Mouse (Mus musculus) megakaryocyte, embryonic 14.5 days (primary cell): ENCODE data around the gene Spast. TPM values are rescaled to one million over a fixed set of nuclear protein-coding genes. Genes with fewer than 3 reads are reported as not detected.

Source experiments
- H3K27me3 ChIP-seq: replicated peaks from 2 replicates; pipeline ENCODE3; 2012; ENCODE audit warnings: inconsistent platforms
- H3K36me3 ChIP-seq: replicated peaks from 2 replicates; pipeline ENCODE3; 2012; ENCODE audit warnings: low read length, inconsistent platforms, mixed read lengths
- H3K4me1 ChIP-seq: 2 replicates; pipeline ENCODE4 v1.6.1; 2012; ENCODE audit warnings: inconsistent platforms
- H3K4me3 ChIP-seq: replicated peaks from 2 replicates; pipeline ENCODE3; 2012; ENCODE audit warnings: moderate library complexity, mild to moderate bottlenecking, inconsistent platforms
- H3K9me3 ChIP-seq: 2 replicates; pipeline ENCODE4 v1.6.1; 2012; ENCODE audit warnings: inconsistent platforms
- FLI1 ChIP-seq: IDR thresholded peaks from 2 replicates; pipeline ENCODE4 v1.6.1; 2012; ENCODE audit warnings: low read length, inconsistent platforms, mixed read lengths
- GATA1 ChIP-seq: IDR thresholded peaks from 3 replicates; pipeline ENCODE4 v1.6.1; 2012; ENCODE audit warnings: mixed read lengths, low read length, inconsistent platforms, borderline replicate concordance
- polyA plus RNA-seq: library from polyadenylated mRNA; stranded (reverse); fragments of >175 nt; gene quantifications from 2 replicates; pipeline ENCODE4 v1.2.3, GENCODE M21; 2012; ENCODE audit warnings: low replicate concordance; ENCODE audit not compliant: insufficient read depth

Gene Spast
- polyA plus RNA-seq, 1 experiment = 3.9 TPM

DNA sequence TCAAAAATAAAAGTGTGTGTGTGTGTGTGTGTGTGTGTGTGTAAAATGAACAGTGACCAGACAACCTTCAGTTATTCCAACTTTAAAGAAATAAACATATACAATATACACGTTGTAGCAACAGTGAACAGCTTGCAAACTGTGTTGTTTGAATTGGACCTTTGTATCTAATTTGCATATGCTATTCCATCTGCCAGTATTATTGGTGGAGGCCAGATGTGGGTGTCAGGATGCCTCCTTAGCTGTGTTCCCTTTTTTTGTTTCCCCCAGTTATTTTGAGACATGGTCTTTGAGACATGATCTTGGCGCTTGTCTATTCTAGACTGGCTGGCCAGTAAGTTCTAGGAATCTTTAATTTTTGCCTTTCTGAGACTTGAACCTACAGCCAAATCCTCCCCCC is 58.4 kb downstream of the Spast start:
- Histone ChIP-seq H3K4me3 (no peak overlapping the region), H3K27me3 (no peaks in the 10 kb centered on the region), H3K4me1 (peaks cover 20% of the 10 kb centered on the region), H3K36me3 (peaks cover 10% of the 10 kb centered on the region), H3K9me3 (no peaks in the 10 kb centered on the region)
- TF ChIP-seq FLI1 (no peak), GATA1 (no peak)

DNA sequence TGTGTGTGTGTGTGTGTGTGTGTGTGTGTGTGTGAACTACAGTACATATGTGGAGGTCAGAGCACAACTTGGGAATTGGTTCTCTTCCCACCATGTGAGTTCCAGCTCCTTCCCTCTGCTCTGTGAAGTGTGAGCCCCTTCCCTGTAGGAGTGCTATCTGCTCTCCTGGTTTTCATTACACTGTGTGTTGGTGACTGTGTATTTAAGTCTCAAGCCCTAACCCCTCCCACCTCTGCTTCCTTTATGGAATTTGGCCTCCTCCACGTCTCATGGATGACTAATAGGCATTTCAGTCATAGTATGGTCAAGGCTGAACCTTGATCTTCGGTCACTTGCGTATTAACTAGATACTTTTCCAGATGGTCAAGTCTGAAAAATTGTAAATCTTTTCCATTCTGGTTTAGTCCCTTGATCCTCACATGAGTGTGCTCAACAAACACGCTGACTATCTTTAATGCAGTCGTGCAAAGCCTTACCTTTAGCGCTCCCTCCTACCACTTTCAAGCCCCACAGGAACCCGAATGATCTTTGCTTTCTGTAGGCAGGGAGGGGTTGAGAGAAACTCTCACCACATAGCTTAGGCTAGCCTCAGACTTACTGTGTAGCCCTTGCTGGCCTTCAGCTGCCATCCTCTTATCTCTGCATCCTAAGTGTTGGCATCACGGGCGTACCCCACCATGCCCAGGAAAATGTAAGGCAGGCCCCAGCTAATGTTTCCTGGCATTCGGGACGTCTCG is 63.9 kb downstream of the Spast start:
- H3K36me3 ChIP-seq = peaks cover 60% of the 10 kb centered on the region
- TF ChIP-seq FLI1 (no peak), GATA1 (no peak)
- H3K4me3 ChIP-seq = no peak overlapping the region
- no peaks in the 10 kb centered on the region for H3K27me3 ChIP-seq
- no peaks in the 10 kb centered on the region; the same call in 1 of the 2 replicates for H3K4me1 ChIP-seq
- H3K9me3 ChIP-seq = no peaks in the 10 kb centered on the region

DNA sequence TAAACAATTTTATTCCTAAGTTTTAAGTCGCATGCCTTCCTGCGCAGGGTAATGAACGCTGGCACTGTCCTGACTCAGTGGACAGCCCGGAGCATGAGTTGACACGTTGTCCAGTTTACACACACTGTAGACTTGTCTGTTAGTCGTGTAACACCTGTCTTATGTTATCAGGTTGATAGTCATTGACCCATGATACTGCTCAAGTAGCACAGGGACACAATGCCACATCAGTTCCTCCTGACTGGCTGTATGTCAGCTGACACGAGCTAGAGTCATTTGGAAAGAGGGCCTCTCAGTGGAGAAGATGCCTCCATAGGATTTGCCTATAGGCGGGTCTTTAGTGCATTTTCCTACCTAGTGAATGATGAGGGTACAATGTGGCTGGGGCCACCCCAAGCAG is 67.7 kb downstream of the Spast start:
- no peaks in the 10 kb centered on the region for H3K27me3 ChIP-seq
- no peaks in the 10 kb centered on the region; the same call in 1 of the 2 replicates for H3K4me1 ChIP-seq
- no peaks in the 10 kb centered on the region for H3K9me3 ChIP-seq
- H3K36me3 ChIP-seq = peaks cover 78% of the 10 kb centered on the region
- H3K4me3 ChIP-seq = no peak overlapping the region
- TF ChIP-seq FLI1 (no peak), GATA1 (no peak)

DNA sequence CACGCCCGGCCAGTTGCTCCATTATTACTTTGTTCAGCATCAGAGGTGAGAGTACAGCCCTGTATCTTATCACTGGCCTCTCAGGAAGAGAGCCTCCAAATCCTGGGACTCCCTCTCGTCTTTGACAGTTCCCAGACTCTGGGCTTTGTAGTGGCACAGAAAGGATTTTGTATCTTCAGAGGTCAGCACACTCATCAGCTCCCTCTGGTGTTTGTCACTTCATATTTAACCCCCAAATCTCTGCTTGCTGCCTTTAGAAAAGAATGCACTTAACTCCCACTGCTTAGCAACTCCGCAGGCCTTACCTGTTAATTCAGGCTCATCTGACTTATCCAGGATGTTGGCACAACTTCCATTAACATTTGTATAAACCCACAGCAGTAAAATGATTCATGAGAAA is 70.9 kb downstream of the Spast start:
- Histone ChIP-seq H3K9me3 (no peaks in the 10 kb centered on the region), H3K4me3 (no peak overlapping the region), H3K36me3 (peaks cover 76% of the 10 kb centered on the region), H3K27me3 (no peaks in the 10 kb centered on the region), H3K4me1 (peaks cover 16% of the 10 kb centered on the region)
- TF ChIP-seq GATA1 (no peak), FLI1 (no peak)

DNA sequence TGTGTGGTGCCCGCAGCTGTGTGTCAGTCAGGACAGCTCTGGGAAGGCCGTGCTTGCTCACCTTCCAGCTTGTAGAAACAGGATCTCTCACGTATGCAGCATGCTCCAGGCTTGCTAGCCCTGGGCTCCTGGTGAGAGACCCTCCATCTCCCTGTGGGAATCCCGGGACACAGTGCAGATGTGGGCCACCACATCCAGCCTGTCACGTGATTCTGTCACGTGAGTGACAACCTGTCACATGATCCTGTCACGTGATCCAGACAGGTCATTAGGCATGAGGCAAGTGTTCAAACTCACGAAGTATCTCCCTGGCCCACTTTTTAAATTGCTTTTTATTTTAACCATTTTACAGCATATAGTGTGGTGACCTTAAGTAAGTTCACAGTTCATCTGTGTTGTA is 74.5 kb downstream of the Spast start:
- Histone ChIP-seq H3K9me3 (no peaks in the 10 kb centered on the region), H3K4me3 (no peak overlapping the region), H3K27me3 (no peaks in the 10 kb centered on the region), H3K36me3 (peaks cover 81% of the 10 kb centered on the region), H3K4me1 (peaks cover 24% of the 10 kb centered on the region)
- TF ChIP-seq GATA1 (no peak), FLI1 (no peak)

DNA sequence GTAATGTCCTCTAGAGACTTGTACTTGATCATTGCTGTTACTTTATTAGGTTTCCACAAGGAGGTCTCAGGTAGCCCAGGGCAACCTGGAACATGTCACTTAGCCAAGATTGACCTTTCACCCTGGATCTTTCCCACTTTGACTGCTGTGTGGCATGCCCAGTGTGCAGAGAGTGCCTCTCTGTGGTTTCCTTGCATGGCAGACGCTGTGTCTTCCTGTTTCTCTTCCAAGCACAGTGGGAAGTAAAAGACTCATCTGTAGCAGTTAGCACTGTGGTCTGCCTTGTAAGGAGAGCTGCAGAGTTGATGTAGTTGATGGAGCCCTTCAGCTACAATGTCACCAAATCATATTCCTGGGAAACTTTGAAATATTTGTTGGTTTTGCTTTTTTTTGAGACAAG is 75.9 kb downstream of the Spast start:
- Histone ChIP-seq H3K4me3 (peak overlapping the region; percentile 1), H3K36me3 (peaks cover 88% of the 10 kb centered on the region), H3K9me3 (no peaks in the 10 kb centered on the region), H3K27me3 (no peaks in the 10 kb centered on the region), H3K4me1 (peaks cover 24% of the 10 kb centered on the region)
- TF ChIP-seq FLI1 = no peak
- TF ChIP-seq GATA1 = no peak

DNA sequence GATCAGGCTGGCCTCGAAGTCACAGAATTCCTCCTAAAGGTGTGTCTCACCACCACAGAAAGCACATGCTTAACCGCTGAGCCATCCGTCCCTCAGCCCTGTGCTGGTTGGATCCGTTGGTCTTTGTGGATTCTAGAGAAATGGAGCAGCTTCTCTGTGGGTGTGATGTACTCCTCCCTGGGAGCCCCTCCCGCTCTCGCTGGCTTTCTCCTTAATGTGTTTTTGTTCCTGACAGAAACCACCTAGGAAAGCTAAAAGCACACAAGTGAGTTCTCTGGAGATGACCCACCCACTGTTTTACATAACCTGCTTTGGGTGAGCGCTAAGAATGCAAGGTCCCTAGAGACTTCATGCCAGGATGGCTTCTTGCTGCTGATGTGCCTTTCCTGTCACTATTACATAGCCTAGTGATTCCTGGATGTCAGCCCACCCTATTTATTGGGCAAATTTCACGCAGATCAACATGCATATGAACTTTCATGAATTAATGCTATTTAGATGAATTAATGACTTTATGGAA is 78.1 kb downstream of the Spast start:
- no peaks in the 10 kb centered on the region for H3K27me3 ChIP-seq
- no peak overlapping the region for H3K4me3 ChIP-seq
- H3K36me3 ChIP-seq = peaks cover 89% of the 10 kb centered on the region
- TF ChIP-seq GATA1 (no peak), FLI1 (no peak)
- H3K4me1 ChIP-seq = peaks cover 24% of the 10 kb centered on the region
- H3K9me3 ChIP-seq = no peaks in the 10 kb centered on the region

DNA sequence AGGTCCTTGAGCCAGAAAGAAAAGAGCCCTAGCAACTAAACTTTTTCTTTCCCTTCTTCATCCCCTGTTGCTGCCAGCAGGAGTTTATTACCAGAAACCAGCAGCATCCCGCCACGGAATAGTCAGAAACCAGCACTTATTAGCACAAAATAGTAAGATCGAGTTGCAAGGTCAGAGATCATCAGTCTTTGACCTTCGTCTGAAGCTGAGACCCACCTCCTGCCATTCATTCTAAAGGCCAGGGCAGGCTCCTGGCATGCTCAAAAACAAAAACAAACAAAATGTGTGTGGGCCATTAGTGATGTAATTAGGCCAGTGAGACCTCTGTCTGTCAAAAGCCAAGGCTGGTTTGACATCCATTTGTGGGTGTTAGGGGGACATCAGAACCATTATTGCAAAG is 79.4 kb downstream of the Spast start:
- H3K4me3 ChIP-seq = no peak overlapping the region
- no peaks in the 10 kb centered on the region for H3K27me3 ChIP-seq
- H3K9me3 ChIP-seq = no peaks in the 10 kb centered on the region
- H3K36me3 ChIP-seq = peaks cover 86% of the 10 kb centered on the region
- peaks cover 27% of the 10 kb centered on the region for H3K4me1 ChIP-seq
- TF ChIP-seq FLI1 (no peak), GATA1 (no peak)

DNA sequence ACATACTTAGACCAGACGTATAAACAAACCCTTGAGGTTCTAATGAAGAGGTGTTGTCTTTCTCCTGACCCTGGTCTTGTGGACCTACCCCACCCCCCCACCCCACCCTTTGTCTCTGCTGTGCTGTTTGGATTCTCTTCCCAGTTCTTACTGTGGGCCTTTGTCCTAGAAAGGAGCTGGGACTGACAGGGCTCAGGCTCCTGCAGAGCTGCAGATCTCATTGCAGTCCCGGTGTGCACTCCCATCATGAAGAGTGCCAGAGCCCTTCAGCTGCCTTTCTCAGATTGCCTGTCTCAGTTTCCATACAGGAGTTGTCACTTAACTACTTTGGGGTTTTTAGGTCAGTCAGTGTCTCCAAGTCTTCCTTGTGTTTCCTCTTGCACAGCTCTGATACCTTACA is 81.9 kb downstream of the Spast start:
- H3K27me3 ChIP-seq = no peaks in the 10 kb centered on the region
- peaks cover 4% of the 10 kb centered on the region; the same call in 1 of the 2 replicates for H3K4me1 ChIP-seq
- peaks cover 88% of the 10 kb centered on the region for H3K36me3 ChIP-seq

DNA sequence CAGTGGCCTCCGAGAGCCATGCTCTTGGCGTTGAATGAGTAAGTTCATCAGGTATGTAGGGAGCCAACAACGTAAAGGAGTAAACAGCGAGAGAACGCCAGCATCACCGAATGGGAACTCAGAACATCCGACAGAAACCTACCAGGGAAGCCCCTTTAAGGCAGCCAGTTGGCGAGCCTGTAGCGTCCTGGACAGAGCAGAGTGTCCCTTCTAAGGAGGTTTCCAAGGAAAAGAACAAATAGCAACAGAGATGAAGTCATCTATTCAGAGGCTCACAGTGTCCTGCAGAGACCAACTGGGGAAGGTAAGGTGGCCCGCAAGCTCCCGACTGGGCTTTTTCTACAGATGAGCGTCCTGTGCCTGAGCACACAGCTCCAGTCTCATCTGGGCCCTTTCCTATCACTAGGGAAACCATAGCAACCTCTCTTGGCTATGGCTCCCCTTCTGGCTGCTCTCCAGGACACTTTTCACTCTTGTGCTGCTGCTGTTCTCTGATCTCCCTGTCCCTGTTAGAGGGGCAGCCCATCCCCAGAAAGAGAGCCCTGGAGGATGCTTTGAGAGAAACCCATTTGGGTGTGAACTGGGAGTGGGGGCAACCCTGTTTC is 85.7 kb downstream of the Spast start:
- H3K36me3 ChIP-seq = peaks cover 77% of the 10 kb centered on the region
- no peaks in the 10 kb centered on the region for H3K9me3 ChIP-seq
- H3K4me1 ChIP-seq = peaks cover 6% of the 10 kb centered on the region
- H3K27me3 ChIP-seq = no peaks in the 10 kb centered on the region
- no peak overlapping the region for H3K4me3 ChIP-seq
- TF ChIP-seq GATA1 (no peak), FLI1 (no peak)

More for the DNA sequence above, 81.9 kb downstream of the Spast start:
- H3K4me3 ChIP-seq = no peak overlapping the region
- no peaks in the 10 kb centered on the region for H3K9me3 ChIP-seq
- no peak for TF ChIP-seq GATA1
- no peak for TF ChIP-seq FLI1
